ENCODE assay signal across 9 mouse cellular contexts in the genomic region with DNA sequence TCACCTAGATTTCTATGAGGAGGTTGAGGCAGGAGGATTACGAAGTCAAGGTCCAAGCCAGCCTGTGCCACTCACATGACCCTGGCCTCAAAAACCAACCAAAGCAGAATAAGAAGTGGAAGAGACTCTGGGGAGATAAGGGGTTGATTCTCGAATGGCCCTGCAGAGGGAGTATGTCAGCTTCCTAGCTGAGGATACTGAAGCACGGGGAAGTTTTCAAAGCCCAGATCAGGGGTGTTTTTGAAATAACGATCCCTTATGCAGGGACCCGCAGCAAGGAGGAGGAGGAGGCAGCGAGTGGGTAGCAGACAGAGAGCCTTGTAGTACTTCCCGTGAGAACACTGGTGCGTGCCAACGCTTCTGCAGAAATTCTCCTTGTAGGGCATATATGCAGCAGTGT.
DNase-seq lines count a peak whose midpoint lies in the region; ATAC-seq and TF ChIP-seq lines count a peak whose summit lies in the region.
"Had no signal": no experiment of that assay in that cellular context is flagged by ENCODE, and none has a peak within 500 bp of the region (broad histone marks: within the 10 kb centered on the region; RNA-seq: fewer than 3 reads in every experiment).

No protein-coding gene starts in this region.

- TF ChIP-seq CTCF in hindbrain, postnatal 0 days (IDR thresholded peaks at IDR 0.05; ENCODE audit: low read depth): peak; percentile 62

- H3K4me3 ChIP-seq in hindbrain, postnatal 0 days (ENCODE audit: low read length): no peak overlapping the region
- H3K4me3 ChIP-seq: limb, embryonic 12.5 days had no signal

- no peak overlapping the region for H3K27ac ChIP-seq in hindbrain, postnatal 0 days
- H3K27ac ChIP-seq: limb, embryonic 12.5 days had no signal

- DNase-seq in frontal cortex, postnatal 25 days (ENCODE audit: low spot score in 2 of 2): no peak
- DNase-seq in lung, postnatal 10 days: peak; percentile 28
- no peak for DNase-seq in lung, postnatal 14 days
- DNase-seq in hindbrain, postnatal 0 days (ENCODE audit: low spot score): peak; percentile 67
- DNase-seq in right cerebral cortex, postnatal 4 days: peak; percentile 27
- DNase-seq in spleen, adult 18-20 months: no peak
- no peak for DNase-seq in lung, postnatal 25 days (ENCODE audit: low spot score)

- no peaks in the 10 kb centered on the region for H3K27me3 ChIP-seq in hindbrain, postnatal 0 days (ENCODE audit: insufficient read depth, low read length)
- H3K27me3 ChIP-seq: limb, embryonic 12.5 days had no signal

- no peaks in the 10 kb centered on the region; the same call in 1 of the 2 replicates for H3K36me3 ChIP-seq in hindbrain, postnatal 0 days (ENCODE audit: insufficient read depth, low read length)

- WGBS in hindbrain, postnatal 0 days: 30% methylated on average over 9 of the region's 9 CpGs

- H3K9ac ChIP-seq in hindbrain, postnatal 0 days (replicated peaks; ENCODE audit: low read length): no peak overlapping the region; the same call in 1 of the 2 replicates
- H3K9ac ChIP-seq: limb, embryonic 12.5 days had no signal

- ATAC-seq in frontal cortex, adult (ENCODE audit: low TSS enrichment): peak; percentile 91
- ATAC-seq in hindbrain, postnatal 0 days: peak; percentile 48

- no peaks in the 10 kb centered on the region for H3K9me3 ChIP-seq in hindbrain, postnatal 0 days (ENCODE audit: low read length)
- H3K9me3 ChIP-seq: limb, embryonic 12.5 days had no signal

- H3K4me1 ChIP-seq in hindbrain, postnatal 0 days (ENCODE audit: insufficient read depth, low read length): no peaks in the 10 kb centered on the region
- H3K4me1 ChIP-seq: limb, embryonic 12.5 days had no signal

- H3K4me2 ChIP-seq in hindbrain, postnatal 0 days (ENCODE audit: low read depth, low read length): 0 out of 2 replicates have a peak overlapping the region, but pooled peaks have one; percentile 20
- H3K4me2 ChIP-seq: limb, embryonic 12.5 days had no signal

Comparison
In these comparisons a context has a peak if more than half of its experiments do, and no peak if none do; other contexts are left out.
1. DNase-seq: peak in lung, postnatal 10 days (single experiment), hindbrain, postnatal 0 days (single experiment) and right cerebral cortex, postnatal 4 days (single experiment); none in frontal cortex, postnatal 25 days (0 of 2), lung, postnatal 14 days (single experiment), spleen, adult 18-20 months (0 of 2) and lung, postnatal 25 days (single experiment).